Mouse (Mus musculus) midbrain, embryonic 11.5 days (tissue): Measurements from ENCODE around the gene Cdk5r2. TPM values are rescaled to one million over a fixed set of nuclear protein-coding genes. Genes with fewer than 3 reads are reported as not detected.
"Not testable (repeated sequence)": the region's sequence is repeated elsewhere in the genome, so short reads cannot be mapped to it uniquely, and the experiment has no call there.

ENCODE experiments used
- ATAC-seq: fragments of 200-750 bp; cut with Nextera tagmentation; 2 replicates; pipeline ENCODE4 v1.8.0; 2017; ENCODE audit warnings: moderate TSS enrichment, moderate library complexity; ENCODE audit not compliant: low FRiP score
- DNase-seq: peaks from one replicate; pipeline ENCODE4 v3.0.0; 2015; ENCODE audit warnings: low spot score; ENCODE audit errors: missing footprints
- H3K27ac ChIP-seq: fragments of 300-500 bp; sonication (generic); 2 replicates; pipeline ENCODE4 v1.5.1; 2014; ENCODE audit warnings: low read depth, low read length
- H3K27me3 ChIP-seq: fragments of 300-500 bp; sonication (generic); 2 replicates; pipeline ENCODE4 v1.6.1; 2014; ENCODE audit warnings: mild to moderate bottlenecking, low read length, moderate library complexity, mixed read lengths; ENCODE audit not compliant: control insufficient read depth, insufficient read depth
- H3K36me3 ChIP-seq: fragments of 300-500 bp; sonication (generic); 2 replicates; pipeline ENCODE4 v1.6.1; 2014; ENCODE audit warnings: mild to moderate bottlenecking, low read length, moderate library complexity, mixed read lengths; ENCODE audit not compliant: control insufficient read depth, insufficient read depth
- H3K4me1 ChIP-seq: fragments of 300-500 bp; sonication (generic); 2 replicates; pipeline ENCODE4 v1.6.1; 2014; ENCODE audit warnings: low read length; ENCODE audit not compliant: control insufficient read depth, insufficient read depth
- H3K4me2 ChIP-seq: fragments of 300-500 bp; sonication (generic); 2 replicates; pipeline ENCODE4 v1.6.1; 2014; ENCODE audit warnings: mild to moderate bottlenecking, moderate library complexity
- H3K4me3 ChIP-seq: fragments of 300-500 bp; sonication (generic); 2 replicates; pipeline ENCODE4 v1.5.1; 2014; ENCODE audit warnings: low read depth, low read length
- H3K9ac ChIP-seq: fragments of 300-500 bp; sonication (generic); 2 replicates; pipeline ENCODE4 v1.6.1; 2014; ENCODE audit warnings: low read length
- H3K9me3 ChIP-seq: fragments of 300-500 bp; sonication (generic); 2 replicates; pipeline ENCODE4 v1.6.1; 2016; ENCODE audit warnings: low read length; ENCODE audit not compliant: control insufficient read depth
- WGBS: fragments of 180-500 bp; shearing (Covaris S2); extraction: QIAGEN DNeasy Blood & Tissue Kit; methylation state at CpG from one replicate; pipeline ENCODE4 v1.1.7; 2014; 5-methylcytosine and 5-hydroxymethylcytosine counted together
- polyA plus RNA-seq: library from polyadenylated mRNA; unstranded; fragments of >200 nt; fragmentation: Nextera tagmentation; extraction: Ambion mirVana; gene quantifications from 2 replicates; pipeline ENCODE4 v1.2.1, GENCODE M21; 2014

The Cdk5r2 gene
- polyA plus RNA-seq, 1 experiment from 2014 or later: 5.8 TPM

GRCm38 (mm10) chr1:74815965-74816364 is 38.8 kb upstream of the Cdk5r2 start:
- WGBS: 91% methylated on average over 6 of the region's 6 CpGs

GRCm38 (mm10) chr1:74816612-74817199 is 38.0 kb upstream of the Cdk5r2 start:
- peak; percentile 90 for ATAC-seq
- H3K4me3 ChIP-seq: peak overlapping the region; percentile 57
- H3K9me3 ChIP-seq: no peaks in the 10 kb centered on the region
- H3K4me2 ChIP-seq: peak overlapping the region; percentile 58
- peak overlapping the region; percentile 78 for H3K27ac ChIP-seq
- H3K27me3 ChIP-seq: no peaks in the 10 kb centered on the region
- DNase-seq: peak; percentile 98
- WGBS: 8% methylated on average over 38 of the region's 38 CpGs
- peak overlapping the region; percentile 84 for H3K9ac ChIP-seq
- peaks cover 7% of the 10 kb centered on the region for H3K4me1 ChIP-seq
- no peaks in the 10 kb centered on the region for H3K36me3 ChIP-seq

More at GRCm38 (mm10) chr1:74815965-74816364, 38.8 kb upstream of the Cdk5r2 start:
- H3K36me3 ChIP-seq, H3K9ac ChIP-seq, H3K9me3 ChIP-seq, H3K27ac ChIP-seq, H3K27me3 ChIP-seq, ATAC-seq, H3K4me2 ChIP-seq, H3K4me3 ChIP-seq, H3K4me1 ChIP-seq, DNase-seq: not testable (repeated sequence)

GRCm38 (mm10) chr1:74817219-74817618 is 37.5 kb upstream of the Cdk5r2 start:
- ATAC-seq (peak; percentile 16; the same call in 1 of the 2 replicates), DNase-seq (no peak)

GRCm38 (mm10) chr1:74818509-74818908 is 36.2 kb upstream of the Cdk5r2 start:
- no peak for ATAC-seq
- peaks cover 7% of the 10 kb centered on the region for H3K4me1 ChIP-seq
- H3K9me3 ChIP-seq: no peaks in the 10 kb centered on the region
- no peaks in the 10 kb centered on the region for H3K36me3 ChIP-seq
- no peaks in the 10 kb centered on the region for H3K27me3 ChIP-seq
- WGBS: 94% methylated on average over 1 of the region's 1 CpGs
- H3K4me3 ChIP-seq: no peak overlapping the region
- no peak overlapping the region for H3K4me2 ChIP-seq
- peak; percentile 73 for DNase-seq
- no peak overlapping the region for H3K27ac ChIP-seq
- H3K9ac ChIP-seq: no peak overlapping the region

More at GRCm38 (mm10) chr1:74817219-74817618, 37.5 kb upstream of the Cdk5r2 start:
- no peaks in the 10 kb centered on the region for H3K9me3 ChIP-seq
- H3K27ac ChIP-seq: peak overlapping the region; percentile 78
- peak overlapping the region; percentile 57 for H3K4me3 ChIP-seq
- peak overlapping the region; percentile 58 for H3K4me2 ChIP-seq
- H3K9ac ChIP-seq: peak overlapping the region; percentile 84
- WGBS: 15% methylated on average over 14 of the region's 14 CpGs
- peaks cover 7% of the 10 kb centered on the region for H3K4me1 ChIP-seq
- H3K36me3 ChIP-seq: no peaks in the 10 kb centered on the region
- no peaks in the 10 kb centered on the region for H3K27me3 ChIP-seq

GRCm38 (mm10) chr1:74823598-74823997 is 31.1 kb upstream of the Cdk5r2 start:
- H3K27ac ChIP-seq: peak overlapping the region; percentile 95
- H3K27me3 ChIP-seq, H3K4me3 ChIP-seq, H3K4me1 ChIP-seq, H3K9ac ChIP-seq, H3K36me3 ChIP-seq, H3K9me3 ChIP-seq, DNase-seq, ATAC-seq, H3K4me2 ChIP-seq: not testable (repeated sequence)
- WGBS: 91% methylated on average over 4 of the region's 4 CpGs

- H3K36me3 ChIP-seq: no peaks in the 10 kb centered on the region
- no peak overlapping the region; the same call in 1 of the 2 replicates for H3K9ac ChIP-seq
- peak; percentile 93 for DNase-seq
- 6% methylated on average over 14 of the region's 14 CpGs for WGBS
- peak; percentile 90 for ATAC-seq
- peaks cover 14% of the 10 kb centered on the region for H3K4me1 ChIP-seq
- no peaks in the 10 kb centered on the region for H3K27me3 ChIP-seq
- H3K4me3 ChIP-seq: no peak overlapping the region
- H3K27ac ChIP-seq: peak overlapping the region; percentile 95
- H3K9me3 ChIP-seq: no peaks in the 10 kb centered on the region
- H3K4me2 ChIP-seq: peak overlapping the region; percentile 22
Observed at GRCm38 (mm10) chr1:74824518-74825302, 30.0 kb upstream of the Cdk5r2 start.

- no peak overlapping the region for H3K4me2 ChIP-seq
- H3K4me3 ChIP-seq: no peak overlapping the region
- 86% methylated on average over 9 of the region's 9 CpGs for WGBS
- no peak overlapping the region for H3K27ac ChIP-seq
- DNase-seq (peak; percentile 53), ATAC-seq (no peak)
- H3K9ac ChIP-seq: no peak overlapping the region
- peaks cover 9% of the 10 kb centered on the region for H3K4me1 ChIP-seq
- no peaks in the 10 kb centered on the region for H3K36me3 ChIP-seq
- no peaks in the 10 kb centered on the region for H3K27me3 ChIP-seq
- H3K9me3 ChIP-seq: no peaks in the 10 kb centered on the region
Observed at GRCm38 (mm10) chr1:74830061-74830460, 24.7 kb upstream of the Cdk5r2 start.

GRCm38 (mm10) chr1:74833255-74833654 is 21.5 kb upstream of the Cdk5r2 start:
- H3K4me2 ChIP-seq: no peak overlapping the region
- ATAC-seq: no peak
- no peaks in the 10 kb centered on the region for H3K36me3 ChIP-seq
- H3K27me3 ChIP-seq: no peaks in the 10 kb centered on the region
- no peak overlapping the region for H3K4me3 ChIP-seq
- H3K9ac ChIP-seq: no peak overlapping the region
- no peaks in the 10 kb centered on the region for H3K9me3 ChIP-seq
- H3K27ac ChIP-seq: no peak overlapping the region
- 91% methylated on average over 3 of the region's 3 CpGs for WGBS
- no peak for DNase-seq
- peaks cover 6% of the 10 kb centered on the region; the same call in 1 of the 2 replicates for H3K4me1 ChIP-seq

GRCm38 (mm10) chr1:74843090-74843489 is 11.6 kb upstream of the Cdk5r2 start:
- Histone ChIP-seq H3K27ac (no peak overlapping the region), H3K27me3 (no peaks in the 10 kb centered on the region), H3K4me1 (no peaks in the 10 kb centered on the region), H3K9me3 (no peaks in the 10 kb centered on the region), H3K36me3 (no peaks in the 10 kb centered on the region), H3K9ac (no peak overlapping the region), H3K4me2 (no peak overlapping the region), H3K4me3 (no peak overlapping the region)
- no peak for ATAC-seq
- no peak for DNase-seq
- WGBS: 85% methylated on average over 5 of the region's 5 CpGs
